Mouse (Mus musculus) gastrocnemius, adult 2 months (tissue): ENCODE results near the gene Mrps33. TPM values are rescaled to one million over a fixed set of nuclear protein-coding genes. Genes with fewer than 3 reads are reported as not detected.

Experiments
- DNase-seq: peaks from one replicate; pipeline ENCODE4 v3.0.0; 2022
- H3K27ac ChIP-seq: fragments of 200-600 bp; 2 replicates; pipeline ENCODE4 v1.8.1; 2022; ENCODE audit warnings: mild to moderate bottlenecking
- H3K4me3 ChIP-seq: fragments of 200-600 bp; 2 replicates; pipeline ENCODE4 v1.8.1; 2022; ENCODE audit warnings: mild to moderate bottlenecking, moderate library complexity
- CTCF ChIP-seq: fragments of 200-600 bp; IDR thresholded peaks from 2 replicates; pipeline ENCODE4 v1.8.1; 2022; ENCODE audit warnings: antibody characterized with exemption, mild to moderate bottlenecking, moderate library complexity
- intact Hi-C: fragments of 180-260 bp; cut with DNase I; formaldehyde crosslinking; loops from one replicate; pipeline ENCODE4 v1.15.1; 2025
- total RNA-seq, 2 experiments: library from RNA; stranded (reverse); gene quantifications; 2 replicates each; pipeline ENCODE4 v1.2.3; 2021

Gene Mrps33
- total RNA-seq, 2 experiments from 2014 or later, result 48.4 to 70.0 TPM

DNA sequence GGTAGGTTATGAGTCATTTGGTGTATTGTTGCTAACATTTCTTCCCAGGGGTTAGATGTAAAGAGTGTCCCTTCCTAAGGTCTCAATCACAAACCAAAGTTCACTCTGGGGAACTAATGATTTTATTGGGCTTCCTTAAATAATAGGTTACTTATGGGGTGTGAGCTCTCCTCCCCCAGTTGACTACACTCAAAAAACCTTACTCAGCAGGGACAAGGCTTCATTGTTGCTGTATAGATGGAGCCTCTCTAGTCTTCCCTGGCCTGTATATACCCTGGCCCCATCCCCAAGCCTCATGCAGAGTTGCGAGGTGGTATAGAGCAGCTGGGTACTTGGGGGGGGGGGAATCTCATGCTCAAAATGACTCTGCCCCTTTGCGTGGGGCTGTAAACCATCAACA lies 53.6 kb downstream of the Mrps33 start:
- H3K4me3 ChIP-seq, result no peak overlapping the region
- no peak for TF ChIP-seq CTCF
- intact Hi-C loops, result no loop called here
- DNase-seq, result no peak
- no peak overlapping the region for H3K27ac ChIP-seq

Other genes starting within 250 kb of the Mrps33 start
- gene Adck2, start 237.1 kb downstream of the Mrps33 start, total RNA-seq, result 1 to 10 TPM; 5.3 to 6.2 TPM
- gene Gm42420, start 225.2 kb downstream of the Mrps33 start, total RNA-seq, result under 1 TPM in 1 of 2 experiments, not detected in 1; 0.66 TPM
- 100 to 1,000 TPM; 378 to 498 TPM for gene Ndufb2, start 218.4 kb downstream of the Mrps33 start, total RNA-seq
- 1 to 10 TPM; 6.5 to 8.1 TPM for gene Braf, start 85.5 kb downstream of the Mrps33 start, total RNA-seq
- 1 to 10 TPM; 1.3 to 2.0 TPM for gene Tmem178b, start 62.3 kb upstream of the Mrps33 start, total RNA-seq